Mouse (Mus musculus): Measurements from ENCODE around the gene Efcc1. TPM values are rescaled to one million over a fixed set of nuclear protein-coding genes. Genes with fewer than 3 reads are reported as not detected.

Gene Efcc1
- polyA plus RNA-seq, 1 experiment from 2014 or later: 9.7 TPM

DNA sequence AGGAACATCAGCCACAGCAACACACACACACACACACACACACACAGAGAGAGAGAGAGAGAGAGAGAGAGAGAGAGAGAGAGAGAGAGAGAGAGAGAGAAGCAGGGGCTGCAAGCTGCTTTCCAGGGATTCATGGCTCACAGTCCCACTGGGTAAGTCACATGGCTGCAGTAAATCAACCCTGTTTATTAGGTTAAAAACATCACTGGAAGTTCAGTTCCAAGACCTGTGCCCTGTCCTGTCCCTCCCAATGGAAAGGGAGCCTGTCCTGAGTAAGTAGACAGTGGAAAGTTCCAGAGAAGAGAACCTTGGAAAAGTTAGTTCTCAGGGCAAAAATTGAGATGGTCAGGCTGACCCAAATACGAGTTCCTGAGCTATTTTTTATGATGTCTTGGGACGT is 66.7 kb downstream of the Efcc1 start:
- 54% methylated on average over 2 of the region's 2 CpGs for WGBS
- H3K9ac ChIP-seq: no peak overlapping the region
- H3K4me3 ChIP-seq: no peak overlapping the region
- no peaks in the 10 kb centered on the region for H3K27me3 ChIP-seq
- no peak overlapping the region for H3K27ac ChIP-seq
- H3K36me3 ChIP-seq: peaks cover 5% of the 10 kb centered on the region
- H3K4me2 ChIP-seq (replicated peaks): no peak overlapping the region
- no peak for ATAC-seq (ENCODE audit: low FRiP score)
- H3K4me1 ChIP-seq: 0 out of 2 replicates have a peak, but pooled peaks cover 3% of the 10 kb centered on the region
- no peaks in the 10 kb centered on the region for H3K9me3 ChIP-seq (replicated peaks)

DNA sequence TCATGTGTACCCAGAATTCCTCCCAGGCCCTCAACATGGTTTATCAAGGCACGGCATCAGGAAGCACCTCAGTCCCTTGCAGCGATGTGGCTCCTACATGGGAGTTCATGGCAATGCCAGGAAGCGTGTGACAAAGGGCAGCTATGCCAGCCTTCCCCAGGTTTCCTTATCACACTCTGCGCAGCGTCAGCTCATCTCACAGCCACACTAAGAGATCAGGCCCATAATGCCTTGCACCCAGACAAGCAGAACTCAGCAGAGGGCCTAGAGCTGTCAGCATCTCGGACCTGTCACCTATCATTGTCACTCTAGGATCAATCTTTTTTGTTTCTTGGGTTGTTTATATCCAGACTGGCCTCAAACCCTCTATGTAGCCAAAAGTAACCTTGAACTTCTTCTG is 68.9 kb downstream of the Efcc1 start:
- 0 out of 2 replicates have a peak, but pooled peaks cover 3% of the 10 kb centered on the region for H3K4me1 ChIP-seq
- 91% methylated on average over 6 of the region's 6 CpGs for WGBS
- no peaks in the 10 kb centered on the region for H3K9me3 ChIP-seq (replicated peaks)
- no peak overlapping the region for H3K9ac ChIP-seq
- no peak overlapping the region for H3K4me2 ChIP-seq (replicated peaks)
- H3K4me3 ChIP-seq: no peak overlapping the region
- H3K27ac ChIP-seq: no peak overlapping the region
- no peak for ATAC-seq (ENCODE audit: low FRiP score)
- H3K36me3 ChIP-seq: no peaks in the 10 kb centered on the region
- no peaks in the 10 kb centered on the region for H3K27me3 ChIP-seq

DNA sequence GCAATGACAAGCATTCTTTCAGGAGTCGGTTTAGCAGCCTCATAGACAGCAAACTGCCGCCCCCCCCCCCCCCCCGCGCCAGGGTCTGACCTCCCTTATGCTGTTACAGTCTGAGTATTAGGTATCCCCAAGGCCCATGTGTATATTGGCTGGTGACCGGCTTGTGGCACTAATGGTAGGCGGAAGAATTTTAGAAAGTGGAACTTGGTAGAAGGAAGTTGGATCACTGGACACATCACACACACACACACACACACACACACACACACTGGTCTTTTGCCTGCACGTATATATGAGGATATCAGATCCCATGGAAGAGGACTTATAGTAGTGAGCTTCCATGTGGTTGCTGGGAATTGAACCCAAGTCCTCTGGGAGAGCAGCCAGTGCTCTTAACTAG is 71.8 kb downstream of the Efcc1 start:
- H3K4me1 ChIP-seq: no peaks in the 10 kb centered on the region
- H3K4me3 ChIP-seq: no peak overlapping the region
- H3K4me2 ChIP-seq (replicated peaks): no peak overlapping the region
- no peak overlapping the region for H3K27ac ChIP-seq
- H3K9me3 ChIP-seq (replicated peaks): no peaks in the 10 kb centered on the region
- no peak overlapping the region for H3K9ac ChIP-seq
- no peaks in the 10 kb centered on the region for H3K27me3 ChIP-seq
- H3K36me3 ChIP-seq: no peaks in the 10 kb centered on the region
- WGBS: 91% methylated on average over 7 of the region's 7 CpGs
- no peak for ATAC-seq (ENCODE audit: low FRiP score)

GRCm38 (mm10) chr6:87804036-87804435 is 73.4 kb downstream of the Efcc1 start:
- Histone ChIP-seq H3K36me3 (no peaks in the 10 kb centered on the region), H3K4me2 (replicated peaks) (no peak overlapping the region), H3K9me3 (replicated peaks) (no peaks in the 10 kb centered on the region), H3K9ac (no peak overlapping the region), H3K4me1 (no peaks in the 10 kb centered on the region), H3K27ac (no peak overlapping the region), H3K27me3 (no peaks in the 10 kb centered on the region), H3K4me3 (no peak overlapping the region)
- WGBS: 94% methylated on average over 1 of the region's 1 CpGs
- no peak for ATAC-seq (ENCODE audit: low FRiP score)

DNA sequence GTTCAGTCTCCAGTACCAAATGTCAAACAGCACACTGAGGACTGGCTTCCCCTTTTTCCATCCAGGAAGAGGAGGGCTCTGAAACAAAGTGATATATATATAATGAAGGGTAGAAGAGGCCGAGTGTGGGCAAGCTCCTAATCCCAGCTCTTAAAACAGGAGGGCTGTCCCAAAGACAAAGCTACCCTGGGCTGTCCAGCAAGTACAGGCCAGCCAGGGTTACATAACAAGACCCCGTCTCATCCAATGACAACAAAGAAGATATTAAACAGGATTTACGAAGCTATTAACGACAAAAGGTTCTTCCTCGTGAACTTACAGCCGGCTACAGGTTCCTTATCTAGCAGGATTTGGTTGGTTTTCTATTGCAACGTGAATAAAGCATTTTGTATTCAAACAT is 74.2 kb downstream of the Efcc1 start:
- Histone ChIP-seq H3K36me3 (no peaks in the 10 kb centered on the region), H3K4me2 (replicated peaks) (no peak overlapping the region), H3K9me3 (replicated peaks) (no peaks in the 10 kb centered on the region), H3K27ac (no peak overlapping the region), H3K27me3 (no peaks in the 10 kb centered on the region), H3K4me3 (no peak overlapping the region), H3K9ac (no peak overlapping the region), H3K4me1 (no peaks in the 10 kb centered on the region)
- no peak for ATAC-seq (ENCODE audit: low FRiP score)
- WGBS: 89% methylated on average over 7 of the region's 7 CpGs

DNA sequence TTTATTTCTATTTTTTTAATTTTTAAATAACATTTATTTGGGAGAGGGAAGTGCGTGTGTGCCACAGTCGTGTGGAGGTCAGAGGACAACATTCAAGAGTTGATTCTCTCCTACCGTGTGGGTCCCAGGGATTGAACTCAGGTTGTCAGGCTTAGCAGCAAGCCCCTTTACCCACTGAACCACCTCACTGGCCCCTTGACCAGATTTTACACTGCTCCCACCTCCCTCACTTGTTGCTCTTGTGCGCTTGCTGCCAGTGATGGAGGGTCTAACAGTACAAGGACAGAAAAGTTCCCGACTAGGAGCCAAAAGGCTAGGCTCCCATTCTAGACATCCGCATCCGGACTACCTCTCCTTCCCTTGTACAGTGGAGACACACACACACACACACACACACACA is 74.8 kb downstream of the Efcc1 start:
- H3K27ac ChIP-seq: no peak overlapping the region
- H3K36me3 ChIP-seq: no peaks in the 10 kb centered on the region
- no peak overlapping the region for H3K4me3 ChIP-seq

More for the DNA sequence above, 74.8 kb downstream of the Efcc1 start:
- H3K27me3 ChIP-seq: no peaks in the 10 kb centered on the region
- H3K4me2 ChIP-seq (replicated peaks): no peak overlapping the region
- H3K9me3 ChIP-seq (replicated peaks): no peaks in the 10 kb centered on the region
- no peaks in the 10 kb centered on the region; the same call in 1 of the 2 replicates for H3K4me1 ChIP-seq
- H3K9ac ChIP-seq: no peak overlapping the region
- ATAC-seq (ENCODE audit: low FRiP score): no peak
- 94% methylated on average over 7 of the region's 7 CpGs for WGBS

Other genes with a start within 250 kb of the Efcc1 start
- 2.3 and 2.8 TPM in 2 replicates for gene Arhgap25, start 197.6 kb upstream of the Efcc1 start, polyA plus RNA-seq (2016; fragmentation: Nextera tagmentation; extraction: Ambion mirVana)
- 3.4 TPM in 2 replicates for gene Prokr1, start 140.1 kb upstream of the Efcc1 start, polyA plus RNA-seq (2016; fragmentation: Nextera tagmentation; extraction: Ambion mirVana)
- 13.0 and 14.4 TPM in 2 replicates for gene Aplf, start 58.7 kb upstream of the Efcc1 start, polyA plus RNA-seq (2016; fragmentation: Nextera tagmentation; extraction: Ambion mirVana)
- 1.8 and 2.6 TPM in 2 replicates for gene Gp9, start 47.2 kb downstream of the Efcc1 start, polyA plus RNA-seq (2016; fragmentation: Nextera tagmentation; extraction: Ambion mirVana)
- gene Rab43, start 81.3 kb downstream of the Efcc1 start, polyA plus RNA-seq (2016; fragmentation: Nextera tagmentation; extraction: Ambion mirVana): 12.2 and 13.1 TPM in 2 replicates
- 4.1 and 5.0 TPM in 2 replicates for gene Gm45140, start 104.9 kb downstream of the Efcc1 start, polyA plus RNA-seq (2016; fragmentation: Nextera tagmentation; extraction: Ambion mirVana)
- 47.4 and 52.7 TPM in 2 replicates for gene Isy1, start 107.9 kb downstream of the Efcc1 start, polyA plus RNA-seq (2016; fragmentation: Nextera tagmentation; extraction: Ambion mirVana)
- gene Cnbp, start 120.2 kb downstream of the Efcc1 start, polyA plus RNA-seq (2016; fragmentation: Nextera tagmentation; extraction: Ambion mirVana): 793 and 799 TPM in 2 replicates
- gene Copg1, start 156.9 kb downstream of the Efcc1 start, polyA plus RNA-seq (2016; fragmentation: Nextera tagmentation; extraction: Ambion mirVana): 165 TPM in 2 replicates
- 43.7 and 45.2 TPM in 2 replicates for gene Hmces, start 183.1 kb downstream of the Efcc1 start, polyA plus RNA-seq (2016; fragmentation: Nextera tagmentation; extraction: Ambion mirVana)